ENCODE assay signal across 9 mouse cellular contexts in genomic region chr1:70270139-70270538, GRCm38 (mm10).
DNase-seq lines count a peak whose midpoint lies in the region; ATAC-seq and TF ChIP-seq lines count a peak whose summit lies in the region.
"Had no signal": no experiment of that assay in that cellular context is flagged by ENCODE, and none has a peak within 500 bp of the region (broad histone marks: within the 10 kb centered on the region; RNA-seq: fewer than 3 reads in every experiment).

No protein-coding gene starts in this region.

- WGBS in kidney, adult 2 months = 16% methylated on average over 8 of the region's 8 CpGs
- 20% methylated on average over 8 of the region's 8 CpGs for WGBS in kidney, embryonic 16.5 days

- no peak overlapping the region for H3K4me3 ChIP-seq in kidney, adult 2 months (ENCODE audit: insufficient read depth, low read depth, low read length)
- H3K4me3 ChIP-seq in kidney, embryonic 16.5 days (ENCODE audit: low read length) = no peak overlapping the region
- H3K4me3 ChIP-seq in E14TG2a.4 (replicated peaks; ENCODE audit: low read length) = no peak overlapping the region

- no peaks in the 10 kb centered on the region for H3K36me3 ChIP-seq in kidney, adult 2 months (ENCODE audit: control insufficient read depth, insufficient read depth, low read length)
- no peaks in the 10 kb centered on the region for H3K36me3 ChIP-seq in kidney, embryonic 16.5 days (ENCODE audit: insufficient read depth, low read length)
- no peaks in the 10 kb centered on the region for H3K36me3 ChIP-seq in E14TG2a.4 (ENCODE audit: insufficient read depth, low read length)

- no peaks in the 10 kb centered on the region for H3K4me1 ChIP-seq in kidney, adult 2 months (ENCODE audit: control insufficient read depth, insufficient read depth, low read length)
- H3K4me1 ChIP-seq in kidney, embryonic 16.5 days (ENCODE audit: insufficient read depth, low read length) = no peaks in the 10 kb centered on the region
- no peaks in the 10 kb centered on the region for H3K4me1 ChIP-seq in E14TG2a.4 (replicated peaks; ENCODE audit: low read depth, low read length)

- no peak overlapping the region for H3K9ac ChIP-seq in kidney, embryonic 16.5 days (replicated peaks; ENCODE audit: low read length)

- H3K27me3 ChIP-seq in kidney, adult 2 months (replicated peaks; ENCODE audit: control insufficient read depth, insufficient read depth, low read length) = no peaks in the 10 kb centered on the region
- no peaks in the 10 kb centered on the region for H3K27me3 ChIP-seq in kidney, embryonic 16.5 days (ENCODE audit: insufficient read depth, low read length)
- no peaks in the 10 kb centered on the region for H3K27me3 ChIP-seq in E14TG2a.4 (ENCODE audit: insufficient read depth, low read length)

- H3K27ac ChIP-seq in kidney, adult 2 months (ENCODE audit: insufficient read depth, low read depth, low read length) = no peak overlapping the region
- H3K27ac ChIP-seq in kidney, embryonic 16.5 days (ENCODE audit: low read length) = no peak overlapping the region

- ATAC-seq in kidney, embryonic 16.5 days (ENCODE audit: low FRiP score, low TSS enrichment) = no peak
- ATAC-seq: midbrain, embryonic 16.5 days had no signal

- H3K4me2 ChIP-seq in kidney, embryonic 16.5 days (replicated peaks; ENCODE audit: low read depth, low read length) = no peak overlapping the region

- peak; percentile 8 for DNase-seq in kidney, adult 2 months
- peak; percentile 67 for DNase-seq in 3T3-L1 (ENCODE audit: low read depth, low spot score)
- peak; percentile 6 for DNase-seq in embryo, embryonic 9.5 days (ENCODE audit: extremely low spot score)
- no peak for DNase-seq in urinary bladder, adult 2 months (ENCODE audit: low spot score)
- no peak for DNase-seq in testis, postnatal 10 days (ENCODE audit: low spot score)
- DNase-seq: cerebellum, postnatal 36 days had no signal

- H3K9me3 ChIP-seq in kidney, embryonic 16.5 days (ENCODE audit: low read length) = no peaks in the 10 kb centered on the region
- no peaks in the 10 kb centered on the region for H3K9me3 ChIP-seq in E14TG2a.4 (ENCODE audit: low read length)

- TF ChIP-seq POLR2A in kidney, adult 2 months (IDR thresholded peaks at IDR 0.05; ENCODE audit: low read depth, low read length) = no peak

- TF ChIP-seq CTCF in kidney, adult 2 months (conservative IDR thresholded peaks at IDR 0.05; ENCODE audit: insufficient read depth, insufficient read length, low read depth, low read length) = no peak
- peak; percentile 72 for TF ChIP-seq CTCF in E14TG2a.4 (conservative IDR thresholded peaks at IDR 0.05; ENCODE audit: low read length)

Comparison
In these comparisons a context has a peak if more than half of its experiments do, and no peak if none do; other contexts are left out.
1. DNase-seq: peak in kidney, adult 2 months (single experiment), 3T3-L1 (single experiment) and embryo, embryonic 9.5 days (single experiment); none in urinary bladder, adult 2 months (single experiment) and testis, postnatal 10 days (single experiment).